Mouse (Mus musculus) cerebellum, adult 2 months (tissue): ENCODE data around the gene Zdhhc5. TPM values are rescaled to one million over a fixed set of nuclear protein-coding genes. Genes with fewer than 3 reads are reported as not detected.
"Not testable (repeated sequence)": the region's sequence is repeated elsewhere in the genome, so short reads cannot be mapped to it uniquely, and the experiment has no call there.

Experiments
- DNase-seq, 2 experiments: peaks; one replicate each; pipeline ENCODE4 v3.0.0; 2021
- H3K27ac ChIP-seq: fragments of 200-500 bp; 2 replicates; pipeline ENCODE4 v1.5.1; 2012; ENCODE audit warnings: low read length, control low read depth, inconsistent platforms; ENCODE audit not compliant: insufficient read depth
- H3K27me3 ChIP-seq: fragments of 200-500 bp; 2 replicates; pipeline ENCODE4 v1.6.1; 2012; ENCODE audit warnings: inconsistent platforms, mild to moderate bottlenecking, low read length, moderate library complexity; ENCODE audit not compliant: control insufficient read depth, insufficient read depth
- H3K4me1 ChIP-seq: fragments of 200-500 bp; 2 replicates; pipeline ENCODE4 v1.6.1; 2011; ENCODE audit warnings: low read length; ENCODE audit not compliant: control insufficient read depth, insufficient read depth
- H3K4me3 ChIP-seq: fragments of 200-500 bp; replicated peaks from 2 replicates; pipeline ENCODE3; 2011; ENCODE audit warnings: mild to moderate bottlenecking, low read depth, low read length, control low read depth; ENCODE audit not compliant: insufficient read depth
- CTCF ChIP-seq: fragments of 200-500 bp; IDR thresholded peaks from 2 replicates; pipeline ENCODE4 v1.5.1; 2011; ENCODE audit warnings: low read depth, mild to moderate bottlenecking, control low read depth, low read length, moderate library complexity, borderline replicate concordance; ENCODE audit not compliant: insufficient read depth
- POLR2A ChIP-seq: fragments of 200-500 bp; IDR thresholded peaks from 2 replicates; pipeline ENCODE4 v1.6.1; 2011; ENCODE audit warnings: low read length, control low read depth, borderline replicate concordance; ENCODE audit not compliant: insufficient read depth
- WGBS: fragments of 180-500 bp; shearing (Covaris S2); methylation state at CpG from one replicate; pipeline ENCODE4 v1.1.7; 2018; 5-methylcytosine and 5-hydroxymethylcytosine counted together
- polyA plus RNA-seq: library from polyadenylated mRNA; depleted of rRNA; stranded (reverse); fragments of >200 nt; gene quantifications from 2 replicates; pipeline ENCODE4 v1.2.3, GENCODE M21; 2012

Zdhhc5 gene
- polyA plus RNA-seq, 1 experiment: 37.4 TPM

DNA sequence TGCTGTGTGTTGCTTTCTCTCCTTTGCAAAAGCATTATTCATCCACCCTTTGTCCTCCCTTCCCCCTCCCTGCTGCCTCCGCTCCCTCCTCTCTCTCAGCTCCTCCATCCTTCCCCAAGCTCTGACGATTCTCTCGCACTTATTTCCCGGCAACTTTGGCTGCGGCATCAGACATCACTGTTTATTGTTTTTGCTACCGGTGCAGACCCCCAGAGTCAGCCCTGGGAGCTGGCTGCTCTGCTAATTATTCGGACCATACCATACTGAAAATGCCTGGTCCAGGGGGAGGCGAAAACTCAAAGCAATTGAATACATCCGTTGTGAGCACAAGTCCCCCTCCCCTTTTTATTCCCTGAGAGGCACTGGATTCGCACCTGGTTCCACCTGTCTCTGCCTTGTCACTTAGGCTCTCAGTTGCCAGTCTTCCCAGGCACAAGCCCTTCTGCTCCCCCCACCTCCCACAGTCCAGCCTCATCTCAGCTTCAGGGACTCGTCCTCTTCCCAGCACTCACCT is 19.4 kb upstream of the Zdhhc5 start:
- peaks cover 20% of the 10 kb centered on the region; the same call in 1 of the 2 replicates for H3K4me1 ChIP-seq

DNA sequence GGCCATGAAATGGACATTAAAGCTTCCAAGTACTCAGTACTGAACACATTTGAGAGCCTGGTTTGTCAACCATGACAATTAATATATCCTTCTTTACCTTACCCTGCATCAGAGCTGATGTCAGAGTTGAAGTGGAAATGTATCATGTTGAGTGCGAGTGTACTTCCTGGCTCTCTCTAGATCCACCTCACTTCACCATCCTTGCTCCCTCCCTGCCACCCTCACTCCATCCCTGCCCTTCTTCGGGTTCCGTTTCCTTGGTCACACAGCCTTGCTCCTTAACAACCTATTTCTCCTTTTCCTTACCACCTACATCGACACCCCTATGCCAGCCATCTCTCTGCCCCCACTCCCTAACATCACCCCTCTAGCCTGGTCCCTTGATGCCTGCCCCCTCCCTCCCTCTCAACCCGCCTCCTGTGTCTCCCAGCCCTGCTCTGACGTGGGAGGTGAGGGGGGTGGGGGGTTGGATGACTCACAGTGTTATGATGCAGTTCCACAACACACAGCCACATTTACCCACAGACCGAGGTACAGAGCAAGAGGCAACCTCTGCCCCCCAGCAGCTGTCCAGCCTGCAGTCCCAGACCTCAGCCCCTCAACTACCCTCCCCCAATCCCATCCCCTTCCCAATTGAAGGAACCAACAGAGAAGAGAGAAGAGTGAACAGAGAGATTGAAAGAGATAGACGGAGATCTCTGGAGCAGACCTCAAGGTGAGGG is 18.8 kb upstream of the Zdhhc5 start, which contains the start of gene Ypel4:
Gene Ypel4 (plus strand): TSS at position 480 of the 722 bp plus-strand sequence.
- peak; percentile 91 to 93 for DNase-seq
- Histone ChIP-seq H3K4me3 (peak within 1 kb of the TSS; percentile 96), H3K27ac (peak within 1 kb of the TSS; percentile 84), H3K4me1 (peaks cover 20% of the 10 kb centered on the region; the same call in 1 of the 2 replicates), H3K27me3 (no peaks in the 10 kb centered on the region)
- TF ChIP-seq POLR2A (peak; percentile 98), CTCF (no peak)
- WGBS: under 1% methylated on average over 8 of the region's 8 CpGs

More for the DNA sequence above, 19.4 kb upstream of the Zdhhc5 start:
- Histone ChIP-seq H3K27ac (peak overlapping the region; percentile 84), H3K4me3 (peak overlapping the region; percentile 96), H3K27me3 (no peaks in the 10 kb centered on the region)
- 0% methylated on average over 11 of the region's 11 CpGs for WGBS
- TF ChIP-seq POLR2A: no peak
- no peak for TF ChIP-seq CTCF
- peak; percentile 62 to 69 for DNase-seq

DNA sequence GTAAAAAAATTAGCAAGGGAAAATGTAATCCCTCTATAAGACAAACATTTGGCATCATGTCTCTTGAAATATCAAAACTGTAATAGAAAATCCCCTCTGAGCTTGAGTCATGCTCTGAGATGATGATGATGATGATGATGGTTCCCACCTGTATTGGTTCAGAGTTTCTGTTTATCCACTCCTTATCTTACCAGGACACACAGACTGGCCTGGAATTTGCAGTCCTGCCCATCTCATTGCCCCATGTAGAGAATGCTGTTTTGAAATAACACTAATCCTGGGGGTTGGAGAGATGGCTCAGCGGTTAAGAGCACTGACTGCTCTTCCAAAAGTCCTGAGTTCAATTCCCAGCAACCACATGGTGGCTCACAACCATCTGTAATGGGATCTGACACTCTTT is 17.4 kb upstream of the Zdhhc5 start:
- DNase-seq: no peak
- TF ChIP-seq CTCF (no peak), POLR2A (no peak)
- peaks cover 17% of the 10 kb centered on the region; the same call in 1 of the 2 replicates for H3K4me1 ChIP-seq
- WGBS: 74% methylated on average over 1 of the region's 1 CpGs
- H3K27me3 ChIP-seq: no peaks in the 10 kb centered on the region
- H3K27ac ChIP-seq: no peak overlapping the region
- no peak overlapping the region for H3K4me3 ChIP-seq

DNA sequence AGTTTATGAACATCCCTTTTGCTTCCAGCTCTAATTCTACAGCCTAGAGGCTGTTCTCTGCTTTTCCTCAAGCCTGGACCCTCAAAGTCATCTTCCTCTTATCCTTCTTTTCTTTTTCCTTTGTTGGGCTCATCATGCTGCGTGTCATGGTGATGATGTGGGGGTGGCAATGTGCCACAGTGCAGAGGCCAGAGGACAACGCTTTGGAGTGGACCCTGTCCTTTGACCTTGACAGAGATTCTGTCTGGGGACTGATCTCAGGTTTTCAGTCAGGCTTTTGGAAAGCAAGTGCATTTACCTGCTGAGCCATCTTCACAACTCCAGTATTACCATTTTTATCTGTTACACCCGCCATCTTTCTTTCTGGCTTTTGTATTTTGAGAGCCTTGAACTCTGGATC is 16.2 kb upstream of the Zdhhc5 start:
- 74% methylated on average over 3 of the region's 3 CpGs for WGBS
- no peak overlapping the region for H3K27ac ChIP-seq
- H3K4me3 ChIP-seq: no peak overlapping the region
- no peak for DNase-seq
- TF ChIP-seq CTCF: no peak
- TF ChIP-seq POLR2A: no peak
- no peaks in the 10 kb centered on the region for H3K27me3 ChIP-seq
- H3K4me1 ChIP-seq: peaks cover 9% of the 10 kb centered on the region; the same call in 1 of the 2 replicates

DNA sequence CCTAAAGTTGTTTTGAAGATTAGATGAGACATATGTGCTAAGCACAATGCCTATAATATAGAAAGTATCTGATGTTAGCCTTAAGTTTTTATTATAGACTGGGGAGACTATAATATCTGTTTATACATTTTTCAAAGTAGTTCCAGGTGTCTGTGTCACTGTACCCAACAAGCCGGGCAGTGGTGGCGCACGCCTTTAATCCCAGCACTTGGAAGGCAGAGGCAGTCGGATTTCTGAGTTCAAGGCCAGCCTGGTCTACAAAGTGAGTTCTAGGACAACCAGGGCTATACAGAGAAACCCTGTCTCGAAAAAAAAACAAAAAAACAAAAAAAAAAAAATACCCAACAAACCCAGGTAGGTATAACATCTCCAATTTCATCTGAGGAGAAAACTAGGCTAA is 13.2 kb upstream of the Zdhhc5 start:
- not testable (repeated sequence) for H3K27me3 ChIP-seq, DNase-seq, H3K4me3 ChIP-seq, H3K27ac ChIP-seq
- H3K4me1 ChIP-seq: peaks cover 12% of the 10 kb centered on the region
- 83% methylated on average over 5 of the region's 5 CpGs for WGBS

DNA sequence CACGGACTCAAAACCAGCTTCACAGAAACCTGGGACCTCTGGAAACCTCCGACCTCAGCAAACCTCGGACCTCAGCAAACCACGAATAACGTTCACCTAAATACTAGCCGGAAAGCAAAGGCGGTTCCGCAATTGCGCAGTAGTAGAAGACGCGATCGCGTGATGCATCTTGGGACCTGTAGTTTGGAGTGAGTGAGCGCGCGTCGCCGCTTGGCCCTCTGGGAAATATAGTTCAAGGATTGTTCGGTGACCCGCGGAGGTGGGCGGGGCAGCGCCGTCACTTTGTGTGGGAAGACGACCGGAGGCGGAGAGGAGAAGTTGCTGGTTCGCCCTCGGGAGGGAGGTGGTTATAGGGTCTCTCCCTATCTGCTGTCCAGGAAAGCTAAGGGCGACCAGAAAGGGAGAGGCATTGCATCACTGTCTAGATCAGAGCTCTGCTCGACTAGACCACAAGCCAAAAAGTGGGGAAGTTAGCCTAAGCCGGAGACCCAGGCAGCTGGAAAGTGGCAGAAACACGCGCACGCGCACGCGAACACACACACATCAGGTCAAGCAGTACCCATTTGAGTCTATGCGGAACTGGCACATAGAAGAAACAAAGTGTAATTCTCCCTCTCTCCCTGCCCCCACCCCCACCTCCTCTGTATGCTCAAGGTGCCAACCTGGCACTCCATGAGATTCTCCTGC is 12.3 kb upstream of the Zdhhc5 start, which contains the start of gene Clp1:
Gene Clp1 (minus strand): TSS at position 179 of the 687 bp plus-strand sequence.
- H3K4me3 ChIP-seq: peak within 1 kb of the TSS; percentile 78
- WGBS: under 1% methylated on average over 39 of the region's 39 CpGs
- peak; percentile 95 to 96 for DNase-seq
- peak within 1 kb of the TSS; percentile 54; the same call in 1 of the 2 replicates for H3K27ac ChIP-seq
- peaks cover 12% of the 10 kb centered on the region for H3K4me1 ChIP-seq
- H3K27me3 ChIP-seq: no peaks in the 10 kb centered on the region
- TF ChIP-seq CTCF: no peak
- peak; percentile 91; the same call in 1 of the 2 replicates for TF ChIP-seq POLR2A

DNA sequence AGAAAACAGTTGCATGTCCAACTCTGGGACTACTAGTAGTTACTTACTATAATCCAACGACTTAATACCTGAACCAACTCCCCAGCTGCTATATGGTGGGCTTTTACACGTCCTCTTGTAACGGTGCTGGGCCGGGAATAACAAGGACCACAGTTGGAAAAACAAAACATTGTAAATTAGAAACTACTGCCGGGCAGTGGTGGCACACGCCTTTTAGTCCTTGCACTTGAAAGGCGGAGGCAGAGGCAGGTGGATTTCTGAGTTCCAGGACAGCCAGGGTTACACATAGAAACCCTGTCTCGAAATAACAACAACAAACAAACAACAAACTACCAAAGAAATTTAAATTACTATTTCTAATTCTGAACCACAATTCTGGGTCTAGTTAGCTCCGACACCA is 11.7 kb upstream of the Zdhhc5 start:
- WGBS: 4% methylated on average over 9 of the region's 9 CpGs
- Histone ChIP-seq H3K4me1 (peaks cover 12% of the 10 kb centered on the region), H3K27me3 (no peaks in the 10 kb centered on the region), H3K4me3 (peak overlapping the region; percentile 78), H3K27ac (no peak overlapping the region)
- TF ChIP-seq CTCF: no peak
- no peak for TF ChIP-seq POLR2A
- no peak for DNase-seq
